Mouse (Mus musculus): ENCODE results near the gene Slc35b1. TPM values are rescaled to one million over a fixed set of nuclear protein-coding genes. Genes with fewer than 3 reads are reported as not detected.

Gene Slc35b1
- total RNA-seq, 2 experiments from 2014 or later = 48.8 to 53.9 TPM

- peak; percentile 49 for DNase-seq
Observed at GRCm38 (mm10) chr11:95432194-95432593, 47.7 kb downstream of the Slc35b1 start.

Other genes starting within 250 kb of the Slc35b1 start
- under 1 TPM in 1 of 2 experiments, not detected in 1; 0.18 TPM for gene Dlx4, start 238.4 kb upstream of the Slc35b1 start, total RNA-seq (2021)
- gene Tac4, start 123.2 kb upstream of the Slc35b1 start, total RNA-seq (2021) = not detected
- 10 to 100 TPM; 52.0 to 63.0 TPM for gene Kat7, start 74.4 kb upstream of the Slc35b1 start, total RNA-seq (2021)
- gene Fam117a, start 47.7 kb upstream of the Slc35b1 start, total RNA-seq (2021) = 10 to 100 TPM; 21.6 to 25.9 TPM
- gene Spop, start 29.4 kb downstream of the Slc35b1 start, total RNA-seq (2021) = 100 to 1,000 TPM; 104 to 121 TPM
- gene Nxph3, start 129.9 kb downstream of the Slc35b1 start, total RNA-seq (2021) = 1 to 10 TPM; 2.3 to 2.4 TPM
- gene Ngfr, start 203.0 kb downstream of the Slc35b1 start, total RNA-seq (2021) = 10 to 100 TPM; 12.6 to 23.8 TPM

Measured in adrenal gland, postnatal 10 days (tissue).